Mouse (Mus musculus) stomach, postnatal 0 days (tissue): ENCODE results near the gene Nek9.

Experiments used
- CTCF ChIP-seq: IDR thresholded peaks from 2 replicates; pipeline ENCODE4 v1.5.1; 2016; ENCODE audit warnings: antibody characterized with exemption, low read depth, mild to moderate bottlenecking, moderate library complexity
- EP300 ChIP-seq: optimal IDR thresholded peaks from 2 replicates; pipeline ENCODE3; 2016; ENCODE audit warnings: antibody characterized with exemption

DNA sequence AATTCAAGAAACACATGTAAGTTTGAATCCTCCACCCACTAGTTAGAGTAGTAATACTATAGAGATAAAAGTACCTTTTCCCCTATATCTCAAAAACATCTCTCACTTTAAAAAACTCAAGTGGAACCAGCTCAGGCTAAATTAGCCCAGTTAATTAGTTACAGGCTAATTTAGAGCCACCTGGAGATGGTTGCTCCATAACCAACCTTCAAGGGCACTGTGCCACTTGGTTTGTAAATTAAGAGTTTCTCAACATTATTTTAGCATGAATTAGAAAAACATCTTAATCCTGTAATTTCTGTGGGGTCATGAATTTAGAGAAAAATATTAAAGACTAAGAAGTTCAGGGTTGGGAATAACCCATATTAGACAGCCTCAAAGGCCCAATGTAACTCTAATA, 47.6 kb downstream of the Nek9 start:
- no peak for TF ChIP-seq EP300
- TF ChIP-seq CTCF = no peak
